19 mouse cellular contexts compared by ENCODE assay signal in the genomic region with DNA sequence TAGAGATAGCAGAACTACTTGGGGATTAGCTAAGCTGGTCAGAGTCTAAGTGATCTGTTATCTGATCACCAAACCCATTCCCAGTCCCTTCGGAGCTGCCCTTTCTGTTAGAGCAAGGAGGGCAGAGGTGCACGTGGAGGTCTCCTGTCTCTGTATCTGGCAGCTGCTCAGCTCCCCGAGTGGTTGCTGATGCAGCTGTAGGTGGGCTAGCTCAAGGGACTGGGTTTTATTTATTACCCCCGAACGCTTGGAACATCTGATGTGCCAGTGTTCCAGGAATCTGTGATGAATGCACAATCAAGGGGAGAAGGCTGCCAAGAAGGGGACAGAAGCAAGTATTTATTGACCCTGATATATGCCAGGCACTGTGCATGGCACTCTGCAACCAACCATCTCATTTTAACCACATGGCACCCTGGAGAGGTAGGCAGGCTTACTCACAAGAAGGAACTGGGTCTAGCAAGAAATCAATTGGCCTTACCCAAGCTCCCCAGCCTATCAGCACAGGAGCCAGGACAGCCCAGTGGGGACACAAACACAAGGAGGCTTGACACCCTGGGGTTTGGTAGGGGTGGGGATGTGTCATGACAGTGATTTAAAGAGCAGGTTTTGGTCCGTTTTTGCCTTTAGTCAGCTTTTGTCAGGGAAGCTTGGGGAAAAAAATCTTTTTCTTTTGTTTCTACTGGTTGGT.
A peak's percentile ranks its signal among the peaks of the same experiment; 100 is the strongest.
DNase-seq lines count a peak whose midpoint lies in the region; ATAC-seq and TF ChIP-seq lines count a peak whose summit lies in the region.
"Had no signal": no experiment of that assay in that cellular context is flagged by ENCODE, and none has a peak within 500 bp of the region (broad histone marks: within the 10 kb centered on the region; RNA-seq: fewer than 3 reads in every experiment).

No protein-coding gene starts in this region.

- WGBS in hindbrain, embryonic 15.5 days = 49% methylated on average over 6 of the region's 6 CpGs
- 56% methylated on average over 6 of the region's 6 CpGs for WGBS in hindbrain, embryonic 12.5 days
- WGBS in midbrain, embryonic 11.5 days = 70% methylated on average over 6 of the region's 6 CpGs
- WGBS in midbrain, postnatal 0 days = 54% methylated on average over 6 of the region's 6 CpGs

- no peaks in the 10 kb centered on the region for H3K36me3 ChIP-seq in hindbrain, embryonic 15.5 days
- no peaks in the 10 kb centered on the region for H3K36me3 ChIP-seq in hindbrain, embryonic 12.5 days
- no peaks in the 10 kb centered on the region for H3K36me3 ChIP-seq in midbrain, embryonic 11.5 days (ENCODE audit: control insufficient read depth, insufficient read depth, low read length)
- no peaks in the 10 kb centered on the region for H3K36me3 ChIP-seq in midbrain, postnatal 0 days (ENCODE audit: insufficient read depth, low read length)
- H3K36me3 ChIP-seq: embryonic facial prominence, embryonic 10.5 days; heart, embryonic 13.5 days had no signal

- H3K4me2 ChIP-seq in hindbrain, embryonic 15.5 days = no peak overlapping the region
- H3K4me2 ChIP-seq in hindbrain, embryonic 12.5 days (replicated peaks) = no peak overlapping the region
- no peak overlapping the region for H3K4me2 ChIP-seq in midbrain, embryonic 11.5 days
- H3K4me2 ChIP-seq in midbrain, postnatal 0 days (ENCODE audit: low read depth, low read length, poor library complexity, severe bottlenecking) = no peak overlapping the region
- H3K4me2 ChIP-seq: forebrain, embryonic 13.5 days; heart, embryonic 13.5 days had no signal

- no peak for TF ChIP-seq CTCF in midbrain, postnatal 0 days (IDR thresholded peaks at IDR 0.05)

- peaks cover 4% of the 10 kb centered on the region for H3K4me1 ChIP-seq in hindbrain, embryonic 15.5 days (replicated peaks)
- H3K4me1 ChIP-seq in hindbrain, embryonic 12.5 days = peaks cover 3% of the 10 kb centered on the region
- H3K4me1 ChIP-seq in midbrain, embryonic 11.5 days (ENCODE audit: control insufficient read depth, insufficient read depth, low read length) = no peaks in the 10 kb centered on the region
- 0 out of 2 replicates have a peak, but pooled peaks cover 4% of the 10 kb centered on the region for H3K4me1 ChIP-seq in midbrain, postnatal 0 days (ENCODE audit: insufficient read depth, low read length)

- H3K27me3 ChIP-seq in hindbrain, embryonic 15.5 days = no peaks in the 10 kb centered on the region
- 0 out of 2 replicates have a peak, but pooled peaks cover 5% of the 10 kb centered on the region for H3K27me3 ChIP-seq in hindbrain, embryonic 12.5 days
- no peaks in the 10 kb centered on the region for H3K27me3 ChIP-seq in midbrain, embryonic 11.5 days (ENCODE audit: control insufficient read depth, insufficient read depth, low read length)
- no peaks in the 10 kb centered on the region for H3K27me3 ChIP-seq in midbrain, postnatal 0 days (ENCODE audit: insufficient read depth, low read length)
- H3K27me3 ChIP-seq: CH12.LX; forebrain, embryonic 13.5 days had no signal

- 0 out of 2 replicates have a peak, but pooled peaks have one; percentile 50 for ATAC-seq in hindbrain, embryonic 15.5 days (ENCODE audit: low FRiP score, low read depth)
- no peak for ATAC-seq in hindbrain, embryonic 12.5 days (ENCODE audit: low FRiP score)
- ATAC-seq in midbrain, embryonic 11.5 days (ENCODE audit: low FRiP score) = peak; percentile 5; the same call in 1 of the 2 replicates
- ATAC-seq in midbrain, postnatal 0 days (ENCODE audit: low FRiP score) = no peak
- ATAC-seq: forebrain, embryonic 13.5 days had no signal

- DNase-seq in midbrain, embryonic 11.5 days (ENCODE audit: low spot score, missing footprints) = peak; percentile 41
- no peak for DNase-seq in midbrain, postnatal 0 days (ENCODE audit: low spot score)
- DNase-seq in right cerebral cortex, postnatal 10 days (ENCODE audit: low spot score in 2 of 2) = peak; percentile 26
- DNase-seq in right cerebral cortex, postnatal 25 days = no peak
- no peak for DNase-seq in cerebellum, postnatal 4 days (ENCODE audit: low spot score in 2 of 2)
- DNase-seq: adrenal gland, adult 2 months; adrenal gland, postnatal 25 days; cerebellum, adult 18-20 months; cerebellum, adult 9-11 months; cerebellum, postnatal 36 days; gastrocnemius, postnatal 36 days; heart, adult 11 months; heart, postnatal 36 days had no signal

- H3K9me3 ChIP-seq in hindbrain, embryonic 15.5 days = no peaks in the 10 kb centered on the region
- H3K9me3 ChIP-seq in hindbrain, embryonic 12.5 days (replicated peaks) = no peaks in the 10 kb centered on the region
- H3K9me3 ChIP-seq in midbrain, embryonic 11.5 days (ENCODE audit: control insufficient read depth, low read length) = no peaks in the 10 kb centered on the region
- no peaks in the 10 kb centered on the region for H3K9me3 ChIP-seq in midbrain, postnatal 0 days (ENCODE audit: low read length)
- H3K9me3 ChIP-seq: embryonic facial prominence, embryonic 10.5 days; forebrain, embryonic 13.5 days; heart, embryonic 13.5 days had no signal

- H3K9ac ChIP-seq in hindbrain, embryonic 15.5 days = no peak overlapping the region
- no peak overlapping the region for H3K9ac ChIP-seq in hindbrain, embryonic 12.5 days
- H3K9ac ChIP-seq in midbrain, embryonic 11.5 days (ENCODE audit: low read length) = no peak overlapping the region
- H3K9ac ChIP-seq in midbrain, postnatal 0 days (replicated peaks; ENCODE audit: low read length, poor library complexity, severe bottlenecking) = no peak overlapping the region
- H3K9ac ChIP-seq: forebrain, embryonic 13.5 days; heart, embryonic 13.5 days had no signal

- H3K4me3 ChIP-seq in hindbrain, embryonic 15.5 days = no peak overlapping the region
- no peak overlapping the region for H3K4me3 ChIP-seq in hindbrain, embryonic 12.5 days
- no peak overlapping the region for H3K4me3 ChIP-seq in midbrain, embryonic 11.5 days (ENCODE audit: low read depth, low read length)
- no peak overlapping the region for H3K4me3 ChIP-seq in midbrain, postnatal 0 days (ENCODE audit: low read depth, low read length)
- H3K4me3 ChIP-seq: embryonic facial prominence, embryonic 10.5 days; forebrain, embryonic 13.5 days; heart, embryonic 13.5 days had no signal

- H3K27ac ChIP-seq in hindbrain, embryonic 15.5 days (replicated peaks) = no peak overlapping the region
- H3K27ac ChIP-seq in hindbrain, embryonic 12.5 days = no peak overlapping the region
- no peak overlapping the region for H3K27ac ChIP-seq in midbrain, embryonic 11.5 days (ENCODE audit: low read depth, low read length)
- H3K27ac ChIP-seq in midbrain, postnatal 0 days (ENCODE audit: low read depth, low read length) = no peak overlapping the region
- H3K27ac ChIP-seq: embryonic facial prominence, embryonic 10.5 days; forebrain, embryonic 13.5 days; heart, embryonic 13.5 days had no signal

Comparison
In these comparisons a context has a peak if more than half of its experiments do, and no peak if none do; other contexts are left out.
1. ATAC-seq: peak in hindbrain, embryonic 15.5 days (single experiment) and midbrain, embryonic 11.5 days (single experiment); none in hindbrain, embryonic 12.5 days (single experiment) and midbrain, postnatal 0 days (single experiment).
2. DNase-seq: peak in midbrain, embryonic 11.5 days (single experiment) and right cerebral cortex, postnatal 10 days (2 of 2); none in midbrain, postnatal 0 days (single experiment), right cerebral cortex, postnatal 25 days (single experiment) and cerebellum, postnatal 4 days (0 of 2).